22 mouse cellular contexts compared by ENCODE assay signal in genomic region chr1:157467866-157468265, GRCm38 (mm10). TPM values are rescaled to one million over a fixed set of nuclear protein-coding genes. Genes with fewer than 3 reads are reported as not detected.
A peak's percentile ranks its signal among the peaks of the same experiment; 100 is the strongest.
DNase-seq lines count a peak whose midpoint lies in the region; ATAC-seq and TF ChIP-seq lines count a peak whose summit lies in the region.
"Had no signal": no experiment of that assay in that cellular context is flagged by ENCODE, and none has a peak within 500 bp of the region (broad histone marks: within the 10 kb centered on the region; RNA-seq: fewer than 3 reads in every experiment).

No protein-coding gene starts in this region.

- H3K27ac ChIP-seq in left cerebral cortex, adult 2 months = peak overlapping the region; percentile 79
- H3K27ac ChIP-seq: embryonic facial prominence, embryonic 10.5 days; embryonic facial prominence, embryonic 12.5 days; forebrain, embryonic 13.5 days; forebrain, embryonic 15.5 days had no signal

- intact Hi-C loops in left cerebral cortex, adult 2 months (cut with DNase I) = no loop called here
- intact Hi-C loops in left cerebral cortex, postnatal 10 days (cut with DNase I) = no loop called here

- peak; percentile 56 for ATAC-seq in frontal cortex, adult (ENCODE audit: low TSS enrichment)
- ATAC-seq: CD4-positive, CD25-positive, alpha-beta regulatory T cell, adult 4 months; forebrain, embryonic 13.5 days; forebrain, embryonic 15.5 days; forebrain, postnatal 0 days had no signal

- DNase-seq in frontal cortex, postnatal 10 days (ENCODE audit: low spot score in 2 of 2) = no peak
- DNase-seq in left cerebral cortex, adult 2 months (ENCODE audit: extremely low spot score in 1 of 2, low spot score in 2 of 2) = no peak
- no peak for DNase-seq in left cerebral cortex, postnatal 10 days (ENCODE audit: extremely low spot score in 1 of 2, low spot score in 2 of 2)
- peak; percentile 32 to 44 for DNase-seq in right cerebral cortex, adult 2 months (ENCODE audit: low spot score in 2 of 2)
- DNase-seq in right cerebral cortex, postnatal 10 days (ENCODE audit: low spot score in 2 of 2) = no peak
- DNase-seq in MN1 (ENCODE audit: low spot score) = no peak
- DNase-seq: adrenal gland, adult 8-10 months; adrenal gland, postnatal 14 days; adrenal gland, postnatal 36 days; B cell, adult 2 months; cerebellum, adult 11 months; cerebellum, adult 18-20 months; cerebellum, adult 8-10 months; cerebellum, adult 9-11 months; cerebellum, postnatal 36 days; forebrain, postnatal 0 days had no signal

- no peak overlapping the region for H3K4me3 ChIP-seq in left cerebral cortex, adult 2 months
- H3K4me3 ChIP-seq: embryonic facial prominence, embryonic 10.5 days; embryonic facial prominence, embryonic 12.5 days; forebrain, embryonic 13.5 days; forebrain, embryonic 15.5 days had no signal

- no peak for TF ChIP-seq CTCF in left cerebral cortex, adult 2 months (IDR thresholded peaks at IDR 0.05)

RNA-seq across cellular contexts. Expression of gene Cryzl2, which starts 9.5 kb away (rescaled TPM):
- 1 to 10 TPM; 3.7 to 5.0 TPM for total RNA-seq in left cerebral cortex, adult 2 months (2021)
- total RNA-seq in left cerebral cortex, postnatal 10 days (2021) = 1 to 10 TPM; 3.3 to 3.9 TPM

RNA-seq across cellular contexts. Expression of gene Sec16b, which starts 38.7 kb away (rescaled TPM):
- 1 to 10 TPM; 1.4 TPM for total RNA-seq in left cerebral cortex, adult 2 months (2021)
- under 1 TPM; 0.53 to 0.81 TPM for total RNA-seq in left cerebral cortex, postnatal 10 days (2021)

RNA-seq across cellular contexts. Expression of gene Rasal2, which starts 55.5 kb away (rescaled TPM):
- total RNA-seq in left cerebral cortex, adult 2 months (2021) = 10 to 100 TPM; 87.6 to 90.9 TPM
- 10 to 100 TPM; 55.1 to 56.2 TPM for total RNA-seq in left cerebral cortex, postnatal 10 days (2021)

Comparison
In these comparisons a context has a peak if more than half of its experiments do, and no peak if none do; other contexts are left out.
1. DNase-seq: peak in right cerebral cortex, adult 2 months (2 of 2); none in frontal cortex, postnatal 10 days (0 of 2), left cerebral cortex, adult 2 months (0 of 2), left cerebral cortex, postnatal 10 days (0 of 2), right cerebral cortex, postnatal 10 days (0 of 2) and MN1 (single experiment).